Mouse (Mus musculus) neural tube, embryonic 14.5 days (tissue): ENCODE measurements at regions not wholly inside any gene's neighbourhood (a gene's known extent, or its start where the extent isn't known, plus 50 kb on each side); places are given as distances from the start of the nearest gene placed in this dataset.
"Not testable (repeated sequence)": the region's sequence is repeated elsewhere in the genome, so short reads cannot be mapped to it uniquely, and the experiment has no call there.

Source experiments
- ATAC-seq: fragments of 200-750 bp; cut with Nextera tagmentation; 2 replicates; pipeline ENCODE4 v1.8.0; 2017; ENCODE audit warnings: low read depth, mild to moderate bottlenecking, moderate TSS enrichment, moderate library complexity
- H3K27ac ChIP-seq: fragments of 300-500 bp; sonication (generic); 2 replicates; pipeline ENCODE4 v1.5.1; 2014; ENCODE audit warnings: low read depth, mild to moderate bottlenecking, control low read depth, low read length, moderate library complexity, mixed read lengths
- H3K27me3 ChIP-seq: fragments of 300-500 bp; sonication (generic); 2 replicates; pipeline ENCODE4 v1.6.1; 2014; ENCODE audit warnings: low read length; ENCODE audit not compliant: control insufficient read depth, insufficient read depth
- H3K36me3 ChIP-seq: fragments of 300-500 bp; sonication (generic); 2 replicates; pipeline ENCODE4 v1.6.1; 2014; ENCODE audit warnings: low read length, mixed read lengths; ENCODE audit not compliant: control insufficient read depth, insufficient read depth
- H3K4me1 ChIP-seq: fragments of 300-500 bp; sonication (generic); 2 replicates; pipeline ENCODE4 v1.6.1; 2014; ENCODE audit warnings: low read length; ENCODE audit not compliant: control insufficient read depth, insufficient read depth
- H3K4me2 ChIP-seq: fragments of 300-500 bp; sonication (generic); 2 replicates; pipeline ENCODE4 v1.6.1; 2014; ENCODE audit warnings: mild to moderate bottlenecking, low read depth, low read length, control low read depth
- H3K4me3 ChIP-seq: fragments of 300-500 bp; sonication (generic); 2 replicates; pipeline ENCODE4 v1.5.1; 2014; ENCODE audit warnings: low read depth, low read length, control low read depth, mixed read lengths
- H3K9ac ChIP-seq: fragments of 300-500 bp; sonication (generic); replicated peaks from 2 replicates; pipeline ENCODE4 v1.6.1; 2014; ENCODE audit warnings: low read depth, mild to moderate bottlenecking, control low read depth, low read length, mixed read lengths
- H3K9me3 ChIP-seq: fragments of 300-500 bp; sonication (generic); 2 replicates; pipeline ENCODE4 v1.6.1; 2016; ENCODE audit warnings: low read length; ENCODE audit not compliant: control insufficient read depth
- WGBS: fragments of 180-500 bp; shearing (Covaris S2); extraction: QIAGEN DNeasy Blood & Tissue Kit; methylation state at CpG from one replicate; pipeline ENCODE4 v1.1.7; 2014; 5-methylcytosine and 5-hydroxymethylcytosine counted together

- H3K36me3 ChIP-seq: no peaks in the 10 kb centered on the region
- no peaks in the 10 kb centered on the region for H3K4me1 ChIP-seq
- H3K4me3 ChIP-seq: no peak overlapping the region
- peak overlapping the region; percentile 2; the same call in 1 of the 2 replicates for H3K27ac ChIP-seq
- ATAC-seq: peak; percentile 74
- H3K4me2 ChIP-seq: no peak overlapping the region
- WGBS: 54% methylated on average over 2 of the region's 2 CpGs
- no peak overlapping the region for H3K9ac ChIP-seq
- H3K27me3 ChIP-seq: no peaks in the 10 kb centered on the region
- H3K9me3 ChIP-seq: no peaks in the 10 kb centered on the region
These were observed 640.9 kb upstream of the Marcks start for GRCm38 (mm10) chr10:37779383-37780302.

GRCm38 (mm10) chr10:37760542-37761367 lies 622.0 kb upstream of the Marcks start:
- H3K36me3 ChIP-seq: no peaks in the 10 kb centered on the region
- no peaks in the 10 kb centered on the region for H3K27me3 ChIP-seq
- no peak overlapping the region for H3K9ac ChIP-seq
- H3K27ac ChIP-seq: no peak overlapping the region
- H3K4me1 ChIP-seq: no peaks in the 10 kb centered on the region
- WGBS: 82% methylated on average over 5 of the region's 5 CpGs
- ATAC-seq: no peak
- no peaks in the 10 kb centered on the region for H3K9me3 ChIP-seq
- no peak overlapping the region for H3K4me2 ChIP-seq
- H3K4me3 ChIP-seq: no peak overlapping the region

GRCm38 (mm10) chr10:37741581-37741980 lies 602.9 kb upstream of the Marcks start:
- Histone ChIP-seq H3K4me3 (no peak overlapping the region), H3K4me2 (no peak overlapping the region), H3K4me1 (no peaks in the 10 kb centered on the region), H3K27me3 (no peaks in the 10 kb centered on the region), H3K36me3 (no peaks in the 10 kb centered on the region), H3K9me3 (no peaks in the 10 kb centered on the region), H3K9ac (no peak overlapping the region), H3K27ac (no peak overlapping the region)
- 42% methylated on average over 2 of the region's 2 CpGs for WGBS
- ATAC-seq: no peak

GRCm38 (mm10) chr10:37739024-37739423 lies 600.3 kb upstream of the Marcks start:
- H3K4me2 ChIP-seq: no peak overlapping the region
- ATAC-seq: no peak
- no peak overlapping the region for H3K9ac ChIP-seq
- H3K36me3 ChIP-seq: no peaks in the 10 kb centered on the region
- WGBS: 78% methylated on average over 2 of the region's 2 CpGs
- H3K4me3 ChIP-seq: no peak overlapping the region
- H3K4me1 ChIP-seq: no peaks in the 10 kb centered on the region
- no peak overlapping the region for H3K27ac ChIP-seq
- no peaks in the 10 kb centered on the region for H3K9me3 ChIP-seq
- no peaks in the 10 kb centered on the region for H3K27me3 ChIP-seq

- Histone ChIP-seq H3K4me2 (no peak overlapping the region), H3K27ac (no peak overlapping the region), H3K4me1 (no peaks in the 10 kb centered on the region), H3K27me3 (no peaks in the 10 kb centered on the region), H3K9me3 (no peaks in the 10 kb centered on the region), H3K36me3 (no peaks in the 10 kb centered on the region), H3K4me3 (no peak overlapping the region), H3K9ac (no peak overlapping the region)
- WGBS: 73% methylated on average over 4 of the region's 4 CpGs
- ATAC-seq: peak; percentile 46; the same call in 1 of the 2 replicates
These were observed 586.9 kb upstream of the Marcks start for GRCm38 (mm10) chr10:37725609-37726008.

GRCm38 (mm10) chr10:37724994-37725393 lies 586.3 kb upstream of the Marcks start:
- ATAC-seq, H3K4me2 ChIP-seq, H3K27me3 ChIP-seq, H3K9ac ChIP-seq, H3K4me3 ChIP-seq, H3K4me1 ChIP-seq, H3K36me3 ChIP-seq, H3K9me3 ChIP-seq, H3K27ac ChIP-seq: not testable (repeated sequence)
- WGBS: 70% methylated on average over 7 of the region's 7 CpGs

- Histone ChIP-seq H3K9me3 (no peaks in the 10 kb centered on the region), H3K4me1 (no peaks in the 10 kb centered on the region), H3K36me3 (no peaks in the 10 kb centered on the region), H3K27me3 (no peaks in the 10 kb centered on the region), H3K4me2 (no peak overlapping the region), H3K9ac (no peak overlapping the region), H3K27ac (no peak overlapping the region), H3K4me3 (no peak overlapping the region)
- WGBS: 90% methylated on average over 2 of the region's 2 CpGs
- no peak for ATAC-seq
These were observed 582.0 kb upstream of the Marcks start for GRCm38 (mm10) chr10:37720748-37721147.

- ATAC-seq: no peak
- Histone ChIP-seq H3K36me3 (no peaks in the 10 kb centered on the region), H3K9me3 (no peaks in the 10 kb centered on the region), H3K27me3 (no peaks in the 10 kb centered on the region), H3K27ac (no peak overlapping the region), H3K4me1 (no peaks in the 10 kb centered on the region), H3K9ac (no peak overlapping the region), H3K4me2 (no peak overlapping the region), H3K4me3 (no peak overlapping the region)
These were observed 578.2 kb upstream of the Marcks start for GRCm38 (mm10) chr10:37716946-37717345.

GRCm38 (mm10) chr10:37711459-37711858 lies 572.7 kb upstream of the Marcks start:
- Histone ChIP-seq H3K4me3 (no peak overlapping the region), H3K27me3 (no peaks in the 10 kb centered on the region), H3K4me1 (no peaks in the 10 kb centered on the region), H3K27ac (no peak overlapping the region), H3K4me2 (no peak overlapping the region), H3K36me3 (no peaks in the 10 kb centered on the region), H3K9me3 (no peaks in the 10 kb centered on the region), H3K9ac (no peak overlapping the region)
- ATAC-seq: no peak
